Mouse (Mus musculus) liver, embryonic 14.5 days (tissue): ENCODE results near the gene Gna11.

Source experiments
- CTCF ChIP-seq: IDR thresholded peaks from 2 replicates; pipeline ENCODE4 v1.5.1; 2016; ENCODE audit warnings: antibody characterized with exemption, low read depth, control low read depth
- EP300 ChIP-seq: IDR thresholded peaks from 2 replicates; pipeline ENCODE4 v1.6.1; 2016; ENCODE audit warnings: antibody characterized with exemption, low read depth

- TF ChIP-seq CTCF (no peak), EP300 (no peak)
These were observed 30.7 kb upstream of the Gna11 start for GRCm38 (mm10) chr10:81575695-81576094.
